ENCODE assay signal across 25 mouse cellular contexts in genomic region chr17:49568717-49569116, GRCm38 (mm10).
"Had no signal": no experiment of that assay in that cellular context is flagged by ENCODE, and none has a peak within 500 bp of the region (broad histone marks: within the 10 kb centered on the region; RNA-seq: fewer than 3 reads in every experiment).

No protein-coding gene starts in this region.

- H3K4me2 ChIP-seq: heart, embryonic 11.5 days; heart, embryonic 13.5 days; heart, embryonic 15.5 days; hindbrain, embryonic 13.5 days; hindbrain, embryonic 15.5 days; kidney, embryonic 15.5 days; limb, embryonic 13.5 days; limb, embryonic 15.5 days had no signal

- H3K36me3 ChIP-seq: heart, embryonic 13.5 days; heart, embryonic 15.5 days; hindbrain, embryonic 13.5 days; hindbrain, embryonic 15.5 days; kidney, embryonic 15.5 days; limb, embryonic 13.5 days; limb, embryonic 15.5 days had no signal

- H3K9me3 ChIP-seq: heart, embryonic 15.5 days; hindbrain, embryonic 15.5 days; kidney, embryonic 15.5 days; limb, embryonic 13.5 days; limb, embryonic 15.5 days had no signal

- H3K27ac ChIP-seq: heart, adult 2 months; heart, embryonic 13.5 days; heart, embryonic 15.5 days; hindbrain, embryonic 13.5 days; hindbrain, embryonic 15.5 days; hindbrain, postnatal 0 days; kidney, embryonic 15.5 days; kidney, postnatal 0 days; limb, embryonic 13.5 days; limb, embryonic 15.5 days had no signal

- H3K4me3 ChIP-seq: heart, adult 2 months; heart, embryonic 13.5 days; heart, embryonic 15.5 days; hindbrain, embryonic 13.5 days; hindbrain, embryonic 15.5 days; kidney, embryonic 15.5 days; limb, embryonic 13.5 days; limb, embryonic 15.5 days had no signal

- ATAC-seq: hindbrain, postnatal 0 days; intestine, embryonic 16.5 days had no signal

- H3K27me3 ChIP-seq: limb, embryonic 13.5 days; limb, embryonic 15.5 days had no signal

- DNase-seq: gastrocnemius, postnatal 14 days; gastrocnemius, postnatal 36 days; heart, adult 11 months; heart, adult 2 months; heart, postnatal 14 days; heart, postnatal 36 days; kidney, adult 11 months; kidney, adult 2 months; kidney, adult 9 months; kidney, postnatal 14 days; kidney, postnatal 36 days; layer of hippocampus, adult 9-11 months; layer of hippocampus, postnatal 36 days; left cerebral cortex, postnatal 4 days had no signal

- H3K9ac ChIP-seq: heart, embryonic 13.5 days; heart, embryonic 15.5 days; hindbrain, embryonic 13.5 days; hindbrain, embryonic 15.5 days; kidney, embryonic 15.5 days; limb, embryonic 13.5 days; limb, embryonic 15.5 days had no signal
